Mouse (Mus musculus) C2C12 (cell line): ENCODE data around the gene B4galt1.

Source experiments
- CTCF ChIP-seq: IDR thresholded peaks from one replicate; pipeline ENCODE4 v1.5.1; 2011; ENCODE audit not compliant: control insufficient read depth, insufficient read depth, insufficient read length
- MAX ChIP-seq: IDR thresholded peaks from one replicate; pipeline ENCODE4 v1.6.1; 2011; ENCODE audit warnings: mild to moderate bottlenecking, control low read depth
- MYOD1 ChIP-seq: IDR thresholded peaks from one replicate; pipeline ENCODE4 v1.6.1; 2011; ENCODE audit warnings: low read depth; ENCODE audit not compliant: control insufficient read depth, insufficient read length
- USF1 ChIP-seq: IDR thresholded peaks from one replicate; pipeline ENCODE4 v1.6.1; 2011; ENCODE audit warnings: low read depth, mild to moderate bottlenecking, control low read depth, moderate library complexity

GRCm38 (mm10) chr4:40834232-40834786, 19.5 kb downstream of the B4galt1 start:
- TF ChIP-seq MAX (no peak), CTCF (no peak), USF1 (no peak), MYOD1 (no peak)
